Mouse (Mus musculus) lung, adult 2 months (tissue): ENCODE data around the gene Atp6ap2. TPM values are rescaled to one million over a fixed set of nuclear protein-coding genes. Genes with fewer than 3 reads are reported as not detected.

Experiments
- DNase-seq: peaks from one replicate; pipeline ENCODE4 v3.0.0; 2022
- H3K4me1 ChIP-seq: fragments of 200-500 bp; 2 replicates; pipeline ENCODE4 v1.6.1; 2011; ENCODE audit warnings: low read length; ENCODE audit not compliant: control insufficient read depth, insufficient read depth
- H3K4me3 ChIP-seq: fragments of 200-500 bp; replicated peaks from 2 replicates; pipeline ENCODE3; 2011; ENCODE audit warnings: low read depth, mild to moderate bottlenecking, control low read depth, low read length; ENCODE audit errors: extremely low read depth
- CTCF ChIP-seq: fragments of 200-500 bp; IDR thresholded peaks from 2 replicates; pipeline ENCODE4 v1.5.1; 2011; ENCODE audit warnings: mild to moderate bottlenecking, low read length, control low read depth; ENCODE audit not compliant: insufficient read depth
- POLR2A ChIP-seq: fragments of 200-500 bp; IDR thresholded peaks from 2 replicates; pipeline ENCODE4 v1.6.1; 2011; ENCODE audit warnings: low read depth, mild to moderate bottlenecking, control low read depth, low read length, borderline replicate concordance; ENCODE audit errors: extremely low read depth
- WGBS: fragments of 180-500 bp; shearing (Covaris S2); methylation state at CpG from one replicate; pipeline ENCODE4 v1.1.7; 2018; 5-methylcytosine and 5-hydroxymethylcytosine counted together
- polyA plus RNA-seq: library from polyadenylated mRNA; depleted of rRNA; stranded (reverse); fragments of >200 nt; gene quantifications from 2 replicates; pipeline ENCODE4 v1.2.3, GENCODE M21; 2012; rRNA removed

The Atp6ap2 gene
- polyA plus RNA-seq = 12.4 and 21.5 TPM in 2 replicates

GRCm38 (mm10) chrX:12587192-12587957 lies at the start of gene Atp6ap2:
Atp6ap2 (plus strand) TSS chrX:12587801.
- peak; percentile 91 for DNase-seq
- H3K4me3 ChIP-seq = peak within 1 kb of the TSS; percentile 82
- TF ChIP-seq POLR2A (peak; percentile 92; the same call in 1 of the 2 replicates), CTCF (no peak)
- 23% methylated on average over 49 of the region's 49 CpGs for WGBS
- H3K4me1 ChIP-seq = 0 out of 2 replicates have a peak, but pooled peaks cover 3% of the 10 kb centered on the region

DNA sequence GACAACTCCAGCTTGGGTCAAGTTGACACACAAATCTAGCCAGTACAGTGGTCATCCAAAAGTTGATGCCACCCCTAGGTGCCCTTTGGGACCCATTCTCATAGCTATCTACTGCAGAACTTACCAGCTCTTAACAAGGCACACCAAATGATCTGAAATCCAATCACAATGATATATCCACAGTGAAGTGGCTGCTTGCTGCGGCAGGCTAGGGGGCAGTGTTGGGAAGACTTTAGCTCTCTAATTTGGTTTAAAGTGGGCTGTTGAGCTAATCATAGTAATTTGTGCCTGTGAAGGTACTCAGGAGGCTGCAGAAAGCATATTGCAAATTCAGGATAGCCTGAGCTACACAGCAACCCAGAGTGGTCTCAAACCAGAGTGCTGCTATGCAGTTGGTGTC lies 43.2 kb upstream of the Atp6ap2 start:
- Histone ChIP-seq H3K4me3 (no peak overlapping the region), H3K4me1 (no peaks in the 10 kb centered on the region; the same call in 1 of the 2 replicates)
- DNase-seq = no peak
- TF ChIP-seq CTCF = no peak
- no peak for TF ChIP-seq POLR2A
- WGBS = 83% methylated on average over 1 of the region's 1 CpGs

DNA sequence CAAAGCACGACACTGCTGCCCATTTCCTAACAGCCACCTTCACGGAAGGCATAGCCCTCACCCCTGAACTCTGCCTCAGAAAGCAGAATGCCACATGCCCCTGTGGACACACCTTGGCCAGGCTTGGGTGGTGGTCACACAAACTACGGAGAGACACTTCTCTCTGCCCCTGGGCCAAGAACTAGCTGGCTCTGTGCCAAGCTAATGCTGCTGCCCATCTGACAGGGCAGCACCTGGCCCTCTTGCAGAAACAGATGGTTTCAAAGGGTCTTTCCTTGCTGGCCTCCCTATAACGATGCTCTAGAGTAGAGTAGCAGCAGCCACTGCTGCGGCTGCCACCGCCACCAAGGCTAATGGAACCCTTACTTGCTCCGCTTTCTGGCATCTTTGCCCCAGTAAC lies 30.5 kb upstream of the Atp6ap2 start:
- Histone ChIP-seq H3K4me3 (no peak overlapping the region), H3K4me1 (no peaks in the 10 kb centered on the region)
- WGBS = 77% methylated on average over 7 of the region's 7 CpGs
- no peak for TF ChIP-seq CTCF
- TF ChIP-seq POLR2A = no peak
- no peak for DNase-seq

DNA sequence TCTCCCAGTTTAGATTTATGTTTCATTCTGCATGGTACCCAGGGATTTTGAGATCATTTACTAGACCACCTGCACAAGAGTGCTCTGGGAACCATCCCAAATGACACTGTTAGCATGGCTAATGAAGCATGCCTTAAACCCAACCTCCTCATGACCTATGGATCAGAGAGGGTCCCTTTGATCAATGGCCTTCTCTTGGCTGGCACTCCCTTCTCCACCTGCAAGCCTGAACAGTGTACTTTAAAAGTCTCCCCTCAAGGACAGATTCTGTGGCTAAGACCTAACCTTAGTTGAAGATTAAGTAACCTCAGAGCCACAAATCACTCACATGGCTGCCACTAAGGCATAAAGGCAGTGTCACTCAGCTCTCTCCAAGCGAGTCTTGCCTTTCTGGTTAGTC lies 16.2 kb upstream of the Atp6ap2 start:
- no peak for DNase-seq
- no peaks in the 10 kb centered on the region for H3K4me1 ChIP-seq
- TF ChIP-seq CTCF (no peak), POLR2A (no peak)
- no peak overlapping the region for H3K4me3 ChIP-seq
- 75% methylated on average over 1 of the region's 1 CpGs for WGBS

- no peak for DNase-seq
- Histone ChIP-seq H3K4me3 (no peak overlapping the region), H3K4me1 (peaks cover 2% of the 10 kb centered on the region; the same call in 1 of the 2 replicates)
- TF ChIP-seq POLR2A = no peak
- no peak for TF ChIP-seq CTCF
- WGBS = 51% methylated on average over 3 of the region's 3 CpGs
Observed at GRCm38 (mm10) chrX:12577936-12578335, 9.7 kb upstream of the Atp6ap2 start.

- TF ChIP-seq POLR2A = no peak
- TF ChIP-seq CTCF = no peak
- Histone ChIP-seq H3K4me1 (peaks cover 2% of the 10 kb centered on the region; the same call in 1 of the 2 replicates), H3K4me3 (no peak overlapping the region)
- 52% methylated on average over 2 of the region's 2 CpGs for WGBS
- DNase-seq = no peak
Observed at GRCm38 (mm10) chrX:12578339-12578868, 9.2 kb upstream of the Atp6ap2 start.

- WGBS = 86% methylated on average over 5 of the region's 5 CpGs
- Histone ChIP-seq H3K4me3 (no peak overlapping the region), H3K4me1 (no peaks in the 10 kb centered on the region)
- TF ChIP-seq POLR2A (no peak), CTCF (no peak)
- no peak for DNase-seq
Observed at GRCm38 (mm10) chrX:12583261-12583660, 4.3 kb upstream of the Atp6ap2 start.

DNA sequence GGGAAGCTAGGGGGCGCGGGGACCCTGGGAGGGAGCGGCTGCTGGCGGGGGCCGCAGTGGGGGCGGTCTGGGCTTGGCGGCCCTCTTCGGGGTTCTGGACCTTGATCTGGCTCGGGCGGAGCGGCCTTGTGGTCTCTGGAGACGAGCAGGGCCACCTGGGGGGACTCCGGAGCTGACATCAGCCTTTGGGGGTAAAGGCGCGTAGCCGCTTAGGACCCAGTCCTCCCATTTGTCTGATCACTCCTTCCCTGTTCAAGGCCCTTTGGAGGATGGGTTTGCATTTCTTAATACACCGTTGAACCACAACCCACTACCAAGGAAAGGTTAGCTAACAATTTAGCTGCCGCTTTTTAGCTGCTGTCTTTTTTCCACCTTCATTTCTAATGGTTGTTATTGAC lies 356 bp downstream of the Atp6ap2 start:
- WGBS = 24% methylated on average over 18 of the region's 18 CpGs

DNA sequence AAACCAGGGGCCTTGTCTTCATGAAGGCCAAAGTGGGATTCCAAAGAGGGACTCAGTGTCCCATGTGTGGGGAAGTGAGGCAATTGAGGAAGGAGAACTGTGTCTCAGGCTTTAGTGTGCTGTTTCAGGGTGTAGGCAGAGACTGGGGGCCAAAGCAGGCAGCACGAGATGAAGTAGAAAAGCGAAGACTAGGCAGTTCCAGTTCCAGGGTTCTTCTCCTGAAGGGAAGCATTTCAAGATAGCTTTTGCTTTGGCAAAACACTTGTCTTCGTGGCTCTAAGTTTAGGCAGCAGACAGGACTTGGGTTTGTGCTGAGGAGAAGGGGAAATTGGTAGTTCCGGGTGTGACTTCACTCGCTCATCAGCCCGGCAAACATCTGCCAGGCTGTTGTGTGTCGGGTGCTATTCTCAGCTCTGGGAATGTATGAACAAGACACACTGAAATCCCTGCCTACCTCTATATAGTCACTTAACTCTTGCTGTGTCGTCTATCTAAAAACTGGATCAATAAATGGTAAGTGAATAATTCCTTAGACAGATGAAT lies 3.9 kb downstream of the Atp6ap2 start:
- no peak for DNase-seq
- TF ChIP-seq POLR2A = no peak
- TF ChIP-seq CTCF = no peak
- 55% methylated on average over 8 of the region's 8 CpGs for WGBS
- Histone ChIP-seq H3K4me3 (no peak overlapping the region), H3K4me1 (0 out of 2 replicates have a peak, but pooled peaks cover 3% of the 10 kb centered on the region)

More for the DNA sequence above, 356 bp downstream of the Atp6ap2 start:
- TF ChIP-seq CTCF (no peak), POLR2A (no peak)
- H3K4me1 ChIP-seq = 0 out of 2 replicates have a peak, but pooled peaks cover 3% of the 10 kb centered on the region
- no peak for DNase-seq
- peak overlapping the region; percentile 82 for H3K4me3 ChIP-seq
